Mouse (Mus musculus): Measurements from ENCODE around the gene Gm42669. TPM values are rescaled to one million over a fixed set of nuclear protein-coding genes. Genes with fewer than 3 reads are reported as not detected.

Gm42669 gene
- not detected for total RNA-seq (2021)
- long read RNA-seq, experiment 1: 0 reads
- long read RNA-seq, experiment 2: 0 reads

GRCm38 (mm10) chr5:107507321-107507720 lies at the start of gene Gm42669:
TSS of gene Gm42669 (plus strand) at chr5:107507621.
- DNase-seq: no peak
- intact Hi-C loops (cut with DNase I; ENCODE audit: low total_unique reads): no loop called here

- intact Hi-C loops (cut with DNase I; ENCODE audit: low total_unique reads): no loop called here
- DNase-seq: no peak
Observed at GRCm38 (mm10) chr5:107462147-107463076, 45.0 kb upstream of the Gm42669 start.

GRCm38 (mm10) chr5:107466501-107466900 lies 40.9 kb upstream of the Gm42669 start:
- DNase-seq: no peak
- intact Hi-C loops (cut with DNase I; ENCODE audit: low total_unique reads): no loop called here

- no peak for DNase-seq
- intact Hi-C loops (cut with DNase I; ENCODE audit: low total_unique reads): no loop called here
Observed at GRCm38 (mm10) chr5:107467098-107467497, 40.3 kb upstream of the Gm42669 start.

GRCm38 (mm10) chr5:107470600-107471329 lies 36.7 kb upstream of the Gm42669 start:
- intact Hi-C loops (cut with DNase I; ENCODE audit: low total_unique reads): no loop called here
- DNase-seq: no peak

GRCm38 (mm10) chr5:107480194-107480593 lies 27.2 kb upstream of the Gm42669 start:
- no peak for DNase-seq
- intact Hi-C loops (cut with DNase I; ENCODE audit: low total_unique reads): no loop called here

- intact Hi-C loops (cut with DNase I; ENCODE audit: low total_unique reads): no loop called here
- no peak for DNase-seq
Observed at GRCm38 (mm10) chr5:107488996-107489395, 18.4 kb upstream of the Gm42669 start.

GRCm38 (mm10) chr5:107491036-107491435 lies 16.4 kb upstream of the Gm42669 start:
- intact Hi-C loops (cut with DNase I; ENCODE audit: low total_unique reads): no loop called here
- DNase-seq: no peak

- intact Hi-C loops (cut with DNase I; ENCODE audit: low total_unique reads): no loop called here
- DNase-seq: no peak
Observed at GRCm38 (mm10) chr5:107492471-107492870, 14.9 kb upstream of the Gm42669 start.

- intact Hi-C loops (cut with DNase I; ENCODE audit: low total_unique reads): no loop called here
- no peak for DNase-seq
Observed at GRCm38 (mm10) chr5:107494759-107495158, 12.7 kb upstream of the Gm42669 start.

- intact Hi-C loops (cut with DNase I; ENCODE audit: low total_unique reads): no loop called here
Observed at GRCm38 (mm10) chr5:107496047-107496446, 11.4 kb upstream of the Gm42669 start.

GRCm38 (mm10) chr5:107497519-107498501 lies 9.6 kb upstream of the Gm42669 start:
- intact Hi-C loops (cut with DNase I; ENCODE audit: low total_unique reads): no loop called here

More at GRCm38 (mm10) chr5:107496047-107496446, 11.4 kb upstream of the Gm42669 start:
- DNase-seq: no peak

GRCm38 (mm10) chr5:107498806-107499310 lies 8.6 kb upstream of the Gm42669 start:
- DNase-seq: no peak
- intact Hi-C loops (cut with DNase I; ENCODE audit: low total_unique reads): no loop called here

More at GRCm38 (mm10) chr5:107497519-107498501, 9.6 kb upstream of the Gm42669 start:
- DNase-seq: no peak

GRCm38 (mm10) chr5:107499891-107500535 lies 7.4 kb upstream of the Gm42669 start:
- intact Hi-C loops (cut with DNase I; ENCODE audit: low total_unique reads): no loop called here
- DNase-seq: no peak

GRCm38 (mm10) chr5:107500741-107501140 lies 6.7 kb upstream of the Gm42669 start:
- intact Hi-C loops (cut with DNase I; ENCODE audit: low total_unique reads): no loop called here
- DNase-seq: no peak

GRCm38 (mm10) chr5:107510503-107510902 lies 3.1 kb downstream of the Gm42669 start:
- DNase-seq: peak; percentile 15
- intact Hi-C loops (cut with DNase I; ENCODE audit: low total_unique reads): no loop called here

GRCm38 (mm10) chr5:107511326-107511725 lies 3.9 kb downstream of the Gm42669 start:
- intact Hi-C loops (cut with DNase I; ENCODE audit: low total_unique reads): no loop called here
- DNase-seq: no peak

- intact Hi-C loops (cut with DNase I; ENCODE audit: low total_unique reads): no loop called here
- peak; percentile 34 for DNase-seq
Observed at GRCm38 (mm10) chr5:107513583-107513982, 6.2 kb downstream of the Gm42669 start.

GRCm38 (mm10) chr5:107515453-107515852 lies 8.0 kb downstream of the Gm42669 start:
- intact Hi-C loops (cut with DNase I; ENCODE audit: low total_unique reads): no loop called here
- no peak for DNase-seq
